Mouse (Mus musculus): ENCODE results near the gene Arhgap8.

Arhgap8 gene

GRCm38 (mm10) chr15:84800132-84800531 is 80.3 kb downstream of the Arhgap8 start:
- no peak for DNase-seq (ENCODE audit: low spot score)

GRCm38 (mm10) chr15:84803685-84804084 is 83.8 kb downstream of the Arhgap8 start:
- DNase-seq (ENCODE audit: low spot score): no peak

- no peak for DNase-seq (ENCODE audit: low spot score)
Observed at GRCm38 (mm10) chr15:84809275-84809952, 89.6 kb downstream of the Arhgap8 start.

- DNase-seq (ENCODE audit: low spot score): no peak
Observed at GRCm38 (mm10) chr15:84811126-84811525, 91.3 kb downstream of the Arhgap8 start.

GRCm38 (mm10) chr15:84812831-84813357 is 93.0 kb downstream of the Arhgap8 start:
- DNase-seq (ENCODE audit: low spot score): no peak

- no peak for DNase-seq (ENCODE audit: low spot score)
Observed at GRCm38 (mm10) chr15:84815171-84815570, 95.3 kb downstream of the Arhgap8 start.

GRCm38 (mm10) chr15:84817589-84817988 is 97.7 kb downstream of the Arhgap8 start:
- no peak for DNase-seq (ENCODE audit: low spot score)

- DNase-seq (ENCODE audit: low spot score): no peak
Observed at GRCm38 (mm10) chr15:84818284-84818683, 98.4 kb downstream of the Arhgap8 start.

GRCm38 (mm10) chr15:84820811-84821210 is 101.0 kb downstream of the Arhgap8 start:
- DNase-seq (ENCODE audit: low spot score): no peak
